Mouse (Mus musculus): ENCODE results near the gene Chrna1. TPM values are rescaled to one million over a fixed set of nuclear protein-coding genes. Genes with fewer than 3 reads are reported as not detected.
A peak's percentile ranks its signal among the peaks of the same experiment; 100 is the strongest.

Chrna1 gene
- total RNA-seq, 2 experiments from 2014 or later, result 0.07 to 0.19 TPM

GRCm38 (mm10) chr2:73529356-73530330 lies 50.5 kb downstream of the Chrna1 start, which contains the start of gene Wipf1:
Gene Wipf1, minus strand, starts transcription at chr2:73529734.
- intact Hi-C loops (cut with DNase I), result loop anchor here (5.0 kb wide), 1 partner anchor 87 kb away; no protein-coding TSS in a partner anchor
- peak in 1 of 2 experiments; percentile 68 for DNase-seq (ENCODE audit: low spot score in 2 of 2)

- no peak for DNase-seq (ENCODE audit: low spot score in 2 of 2)
- intact Hi-C loops (cut with DNase I), result loop anchor here (5.0 kb wide), 1 partner anchor 86 kb away; no protein-coding TSS in a partner anchor
Observed at GRCm38 (mm10) chr2:73528516-73529355, 51.4 kb downstream of the Chrna1 start.

GRCm38 (mm10) chr2:73527956-73528355 lies 52.2 kb downstream of the Chrna1 start:
- DNase-seq (ENCODE audit: low spot score in 2 of 2), result no peak
- intact Hi-C loops (cut with DNase I), result loop anchor here (5.0 kb wide), 1 partner anchor 86 kb away; no protein-coding TSS in a partner anchor

- intact Hi-C loops (cut with DNase I), result loop anchor here (5.0 kb wide), 1 partner anchor 84 kb away; no protein-coding TSS in a partner anchor
Observed at GRCm38 (mm10) chr2:73526691-73527090, 53.4 kb downstream of the Chrna1 start.

GRCm38 (mm10) chr2:73522891-73523290 lies 57.2 kb downstream of the Chrna1 start:
- DNase-seq (ENCODE audit: low spot score in 2 of 2), result no peak
- intact Hi-C loops (cut with DNase I), result no loop called here

More at GRCm38 (mm10) chr2:73526691-73527090, 53.4 kb downstream of the Chrna1 start:
- DNase-seq (ENCODE audit: low spot score in 2 of 2), result no peak

- no peak for DNase-seq (ENCODE audit: low spot score in 2 of 2)
- intact Hi-C loops (cut with DNase I), result no loop called here
Observed at GRCm38 (mm10) chr2:73522336-73522735, 57.8 kb downstream of the Chrna1 start.

GRCm38 (mm10) chr2:73521737-73522136 lies 58.4 kb downstream of the Chrna1 start:
- no peak for DNase-seq (ENCODE audit: low spot score in 2 of 2)
- intact Hi-C loops (cut with DNase I), result no loop called here

GRCm38 (mm10) chr2:73518966-73519365 lies 61.2 kb downstream of the Chrna1 start:
- intact Hi-C loops (cut with DNase I), result no loop called here
- DNase-seq (ENCODE audit: low spot score in 2 of 2), result no peak

- DNase-seq (ENCODE audit: low spot score in 2 of 2), result no peak
- intact Hi-C loops (cut with DNase I), result no loop called here
Observed at GRCm38 (mm10) chr2:73518311-73518710, 61.8 kb downstream of the Chrna1 start.

GRCm38 (mm10) chr2:73514178-73514577 lies 66.0 kb downstream of the Chrna1 start:
- DNase-seq (ENCODE audit: low spot score in 2 of 2), result no peak
- intact Hi-C loops (cut with DNase I), result no loop called here

Other genes starting within 250 kb of the Chrna1 start
- gene Gpr155, start 193.8 kb downstream of the Chrna1 start, total RNA-seq (2021), result 10 to 100 TPM; 31.3 to 37.2 TPM
- 1 to 10 TPM; 8.2 to 8.5 TPM for gene Wipf1, start 50.6 kb downstream of the Chrna1 start, total RNA-seq (2021)
- 1,000 to 10,000 TPM; 1,177 to 1,299 TPM for gene Chn1, start 195.0 kb upstream of the Chrna1 start, total RNA-seq (2021)